ENCODE assay signal across 15 mouse cellular contexts in genomic region chr4:124266573-124266972, GRCm38 (mm10).
DNase-seq lines count a peak whose midpoint lies in the region; ATAC-seq and TF ChIP-seq lines count a peak whose summit lies in the region.
"Had no signal": no experiment of that assay in that cellular context is flagged by ENCODE, and none has a peak within 500 bp of the region (broad histone marks: within the 10 kb centered on the region; RNA-seq: fewer than 3 reads in every experiment).

No protein-coding gene starts in this region.

- H3K4me1 ChIP-seq in forebrain, postnatal 0 days (ENCODE audit: insufficient read depth): peaks cover 5% of the 10 kb centered on the region; the same call in 1 of the 2 replicates
- H3K4me1 ChIP-seq in midbrain, embryonic 12.5 days: peaks cover 25% of the 10 kb centered on the region
- H3K4me1 ChIP-seq: megakaryocyte, embryonic 14.5 days had no signal

- H3K27ac ChIP-seq in forebrain, postnatal 0 days (ENCODE audit: low read depth, low read length): no peak overlapping the region
- peak overlapping the region; percentile 43 for H3K27ac ChIP-seq in midbrain, embryonic 12.5 days (replicated peaks)
- H3K27ac ChIP-seq: embryonic facial prominence, embryonic 13.5 days; neural tube, embryonic 13.5 days had no signal

- H3K4me2 ChIP-seq in forebrain, postnatal 0 days (ENCODE audit: low read depth): no peak overlapping the region
- no peak overlapping the region for H3K4me2 ChIP-seq in midbrain, embryonic 12.5 days (replicated peaks)
- H3K4me2 ChIP-seq: embryonic facial prominence, embryonic 13.5 days; neural tube, embryonic 13.5 days had no signal

- no peak for TF ChIP-seq CTCF in forebrain, postnatal 0 days (IDR thresholded peaks at IDR 0.05; ENCODE audit: low read depth)

- H3K27me3 ChIP-seq in forebrain, postnatal 0 days (ENCODE audit: insufficient read depth, low read length): peaks cover 4% of the 10 kb centered on the region; the same call in 1 of the 2 replicates
- peaks cover 20% of the 10 kb centered on the region for H3K27me3 ChIP-seq in midbrain, embryonic 12.5 days
- H3K27me3 ChIP-seq: embryonic facial prominence, embryonic 13.5 days had no signal

- DNase-seq in cerebellum, postnatal 14 days: peak; percentile 17 to 18
- DNase-seq in cerebellum, adult 9-10 months: no peak
- DNase-seq in embryo, embryonic 10.5 days (ENCODE audit: low spot score): peak; percentile 71
- DNase-seq in forebrain, postnatal 0 days: peak; percentile 24
- no peak for DNase-seq in gastrocnemius, adult 18-20 months (ENCODE audit: low spot score)
- no peak for DNase-seq in testis, postnatal 10 days (ENCODE audit: low spot score)
- DNase-seq: cerebellum, adult 18-20 months; heart, adult 11 months; kidney, adult 18-20 months; thymus, adult 2 months had no signal

- no peak overlapping the region for H3K9ac ChIP-seq in forebrain, postnatal 0 days
- no peak overlapping the region for H3K9ac ChIP-seq in midbrain, embryonic 12.5 days (replicated peaks)
- H3K9ac ChIP-seq: embryonic facial prominence, embryonic 13.5 days; neural tube, embryonic 13.5 days had no signal

- no peak for ATAC-seq in forebrain, postnatal 0 days
- peak; percentile 89 for ATAC-seq in midbrain, embryonic 12.5 days (ENCODE audit: low FRiP score, low read depth)
- no peak for ATAC-seq in activated CD4-positive, CD25-positive, alpha-beta regulatory T cell, adult 4 months

- WGBS in forebrain, postnatal 0 days: 5% methylated on average over 4 of the region's 4 CpGs
- WGBS in midbrain, embryonic 12.5 days: 18% methylated on average over 4 of the region's 4 CpGs

- no peaks in the 10 kb centered on the region for H3K9me3 ChIP-seq in forebrain, postnatal 0 days (ENCODE audit: low read length)
- H3K9me3 ChIP-seq in midbrain, embryonic 12.5 days: no peaks in the 10 kb centered on the region
- H3K9me3 ChIP-seq: embryonic facial prominence, embryonic 13.5 days; megakaryocyte, embryonic 14.5 days had no signal

- no peak overlapping the region for H3K4me3 ChIP-seq in forebrain, postnatal 0 days (ENCODE audit: low read depth, low read length)
- no peak overlapping the region for H3K4me3 ChIP-seq in midbrain, embryonic 12.5 days
- H3K4me3 ChIP-seq: embryonic facial prominence, embryonic 13.5 days; megakaryocyte, embryonic 14.5 days; neural tube, embryonic 13.5 days had no signal

- H3K36me3 ChIP-seq in forebrain, postnatal 0 days (ENCODE audit: insufficient read depth): no peaks in the 10 kb centered on the region
- no peaks in the 10 kb centered on the region for H3K36me3 ChIP-seq in midbrain, embryonic 12.5 days
- H3K36me3 ChIP-seq: embryonic facial prominence, embryonic 13.5 days; neural tube, embryonic 13.5 days had no signal

Comparison
In these comparisons a context has a peak if more than half of its experiments do, and no peak if none do; other contexts are left out.
1. DNase-seq: peak in cerebellum, postnatal 14 days (2 of 2), embryo, embryonic 10.5 days (single experiment) and forebrain, postnatal 0 days (single experiment); none in cerebellum, adult 9-10 months (single experiment), gastrocnemius, adult 18-20 months (single experiment) and testis, postnatal 10 days (single experiment).